Mouse (Mus musculus) heart, embryonic 14.5 days (tissue): ENCODE results near the gene Fam160a1. TPM values are rescaled to one million over a fixed set of nuclear protein-coding genes. Genes with fewer than 3 reads are reported as not detected.

Experiments
- ATAC-seq: fragments of 200-750 bp; cut with Nextera tagmentation; 2 replicates; pipeline ENCODE4 v1.8.0; 2017; ENCODE audit warnings: low read depth, moderate TSS enrichment; ENCODE audit not compliant: insufficient number of reproducible peaks, insufficient read depth, low FRiP score
- H3K27ac ChIP-seq, 2 experiments: fragments of 200-500 bp in 1 of 2; fragments of 300-500 bp in 1 of 2; sonication (generic) in 1 of 2; replicated peaks in 1 of 2; 2 replicates each; pipeline ENCODE4 v1.5.1; 2012 to 2014; ENCODE audit warnings: low read depth in 2 of 2, low read length in 2 of 2, control low read depth in 1 of 2, mild to moderate bottlenecking in 1 of 2, mixed read lengths in 1 of 2; ENCODE audit not compliant: control insufficient read depth in 1 of 2, insufficient read depth in 1 of 2
- H3K27me3 ChIP-seq: fragments of 300-500 bp; sonication (generic); 2 replicates; pipeline ENCODE4 v1.6.1; 2014; ENCODE audit warnings: mild to moderate bottlenecking, low read length, control low read depth; ENCODE audit not compliant: control insufficient read depth, insufficient read depth
- H3K36me3 ChIP-seq: fragments of 300-500 bp; sonication (generic); 2 replicates; pipeline ENCODE4 v1.6.1; 2014; ENCODE audit warnings: mild to moderate bottlenecking, control low read depth, low read length, mixed read lengths; ENCODE audit not compliant: control insufficient read depth, insufficient read depth
- H3K4me1 ChIP-seq, 2 experiments: fragments of 200-500 bp in 1 of 2; fragments of 300-500 bp in 1 of 2; sonication (generic) in 1 of 2; 2 replicates each; pipeline ENCODE4 v1.6.1; 2012 to 2014; ENCODE audit warnings: low read length in 2 of 2, control low read depth in 1 of 2, mixed read lengths in 1 of 2; ENCODE audit not compliant: control insufficient read depth in 2 of 2, insufficient read depth in 2 of 2
- H3K4me2 ChIP-seq: fragments of 300-500 bp; sonication (generic); 2 replicates; pipeline ENCODE4 v1.6.1; 2014; ENCODE audit warnings: mild to moderate bottlenecking, low read length
- H3K4me3 ChIP-seq, 2 experiments: fragments of 200-500 bp in 1 of 2; fragments of 300-500 bp in 1 of 2; sonication (generic) in 1 of 2; 2 replicates each; pipeline ENCODE4 v1.5.1; 2012 to 2014; ENCODE audit warnings: low read length in 2 of 2, mild to moderate bottlenecking in 2 of 2, control low read depth in 1 of 2, low read depth in 1 of 2, moderate library complexity in 1 of 2; ENCODE audit not compliant: control insufficient read depth in 1 of 2, insufficient read depth in 1 of 2
- H3K9ac ChIP-seq: fragments of 300-500 bp; sonication (generic); 2 replicates; pipeline ENCODE4 v1.6.1; 2014; ENCODE audit warnings: mild to moderate bottlenecking, low read length
- H3K9me3 ChIP-seq: fragments of 300-500 bp; sonication (generic); 2 replicates; pipeline ENCODE4 v1.6.1; 2016; ENCODE audit warnings: low read length, control low read depth; ENCODE audit not compliant: control insufficient read depth
- WGBS: fragments of 180-500 bp; shearing (Covaris S2); extraction: QIAGEN DNeasy Blood & Tissue Kit; methylation state at CpG from one replicate; pipeline ENCODE4 v1.1.7; 2014; 5-methylcytosine and 5-hydroxymethylcytosine counted together
- polyA plus RNA-seq: library from polyadenylated mRNA; unstranded; fragments of >200 nt; fragmentation: Nextera tagmentation; extraction: Ambion mirVana; gene quantifications from 2 replicates; pipeline ENCODE4 v1.2.1, GENCODE M21; 2014

The Fam160a1 gene
- polyA plus RNA-seq, 1 experiment from 2014 or later, result 7.4 TPM

DNA sequence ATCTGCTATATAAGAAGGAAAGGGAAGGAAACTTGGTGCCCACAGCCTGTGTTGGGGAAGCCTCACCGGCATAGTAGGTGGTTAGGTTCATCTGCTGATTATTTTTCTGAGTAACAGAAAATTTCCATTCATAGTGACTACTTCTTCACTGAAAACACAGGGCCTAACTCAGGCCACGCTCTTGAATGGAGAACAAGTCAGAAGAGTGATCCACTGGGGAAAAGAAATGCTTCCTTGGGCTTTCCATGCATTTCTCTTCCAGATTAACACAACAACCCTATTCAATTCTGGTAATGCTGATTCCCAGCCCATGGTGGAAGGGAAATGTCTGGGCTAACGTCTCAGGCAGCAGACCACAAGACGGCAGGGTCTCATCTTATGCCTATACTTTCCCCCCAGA lies 118.6 kb downstream of the Fam160a1 start:
- H3K36me3 ChIP-seq, result no peaks in the 10 kb centered on the region
- H3K4me3 ChIP-seq, result no peak overlapping the region
- peaks cover 0 to 4% of the 10 kb centered on the region in 2 experiments; a peak in 1 of 4 replicates for H3K4me1 ChIP-seq
- H3K9ac ChIP-seq, result no peak overlapping the region
- no peaks in the 10 kb centered on the region for H3K9me3 ChIP-seq
- WGBS, result 77% methylated on average over 4 of the region's 4 CpGs
- H3K27me3 ChIP-seq, result no peaks in the 10 kb centered on the region
- no peak overlapping the region for H3K27ac ChIP-seq
- ATAC-seq, result no peak
- no peak overlapping the region for H3K4me2 ChIP-seq

DNA sequence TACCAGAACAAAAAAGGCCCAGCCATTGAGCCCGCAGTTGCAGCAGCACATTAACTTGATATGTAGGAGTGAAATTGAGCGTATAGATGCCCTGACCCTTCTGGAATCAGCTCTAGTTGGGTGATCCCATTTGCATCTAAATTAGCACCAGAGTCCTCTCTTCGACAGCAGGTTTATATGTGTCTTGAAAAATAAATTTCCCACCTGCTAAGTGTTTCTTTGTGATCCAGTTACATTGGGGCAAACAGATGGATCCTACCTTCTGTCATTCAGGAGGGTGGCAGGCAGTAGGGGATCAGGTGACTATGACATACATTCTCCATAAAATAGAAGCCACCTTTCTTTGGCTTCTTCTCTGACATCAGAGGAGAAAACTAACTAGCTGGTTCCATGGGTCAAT lies 122.0 kb downstream of the Fam160a1 start:
- ATAC-seq, result no peak
- Histone ChIP-seq H3K9ac (no peak overlapping the region), H3K4me2 (no peak overlapping the region), H3K36me3 (no peaks in the 10 kb centered on the region), H3K27me3 (no peaks in the 10 kb centered on the region), H3K4me1 (no peaks in the 10 kb centered on the region), H3K27ac (no peak overlapping the region), H3K9me3 (no peaks in the 10 kb centered on the region), H3K4me3 (no peak overlapping the region)
- WGBS, result 93% methylated on average over 3 of the region's 3 CpGs

DNA sequence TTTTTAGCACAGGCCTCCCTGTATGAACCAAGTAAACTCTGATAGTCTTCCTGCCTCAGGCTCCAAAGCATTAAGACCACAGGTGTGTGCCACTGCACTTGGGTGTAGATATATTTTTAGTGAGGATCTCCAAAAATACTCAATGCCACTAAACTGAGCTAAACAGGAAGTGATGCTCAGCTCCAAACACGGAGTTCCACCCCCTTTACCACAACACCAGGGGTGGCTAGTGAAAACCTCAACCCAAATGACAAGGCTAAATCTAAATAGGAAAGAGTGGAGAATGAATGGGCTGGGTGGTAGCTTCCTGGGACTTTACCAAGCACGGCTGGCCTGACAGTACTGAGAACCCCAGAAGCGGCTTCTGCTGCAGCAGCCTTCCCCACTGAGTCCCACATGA lies 124.1 kb downstream of the Fam160a1 start:
- H3K4me3 ChIP-seq, result no peak overlapping the region
- WGBS, result 41% methylated on average over 3 of the region's 3 CpGs
- ATAC-seq, result no peak

GRCm38 (mm10) chr3:85691134-85691533 lies 126.0 kb downstream of the Fam160a1 start:
- Histone ChIP-seq H3K4me2 (no peak overlapping the region), H3K4me3 (no peak overlapping the region), H3K4me1 (no peaks in the 10 kb centered on the region), H3K27ac (no peak overlapping the region), H3K36me3 (0 out of 2 replicates have a peak, but pooled peaks cover 3% of the 10 kb centered on the region), H3K9me3 (no peaks in the 10 kb centered on the region), H3K27me3 (no peaks in the 10 kb centered on the region), H3K9ac (no peak overlapping the region)
- 76% methylated on average over 4 of the region's 4 CpGs for WGBS
- ATAC-seq, result no peak

More for the DNA sequence above, 124.1 kb downstream of the Fam160a1 start:
- Histone ChIP-seq H3K4me2 (no peak overlapping the region), H3K27me3 (no peaks in the 10 kb centered on the region), H3K9me3 (no peaks in the 10 kb centered on the region), H3K27ac (no peak overlapping the region), H3K4me1 (no peaks in the 10 kb centered on the region), H3K36me3 (no peaks in the 10 kb centered on the region), H3K9ac (no peak overlapping the region)

DNA sequence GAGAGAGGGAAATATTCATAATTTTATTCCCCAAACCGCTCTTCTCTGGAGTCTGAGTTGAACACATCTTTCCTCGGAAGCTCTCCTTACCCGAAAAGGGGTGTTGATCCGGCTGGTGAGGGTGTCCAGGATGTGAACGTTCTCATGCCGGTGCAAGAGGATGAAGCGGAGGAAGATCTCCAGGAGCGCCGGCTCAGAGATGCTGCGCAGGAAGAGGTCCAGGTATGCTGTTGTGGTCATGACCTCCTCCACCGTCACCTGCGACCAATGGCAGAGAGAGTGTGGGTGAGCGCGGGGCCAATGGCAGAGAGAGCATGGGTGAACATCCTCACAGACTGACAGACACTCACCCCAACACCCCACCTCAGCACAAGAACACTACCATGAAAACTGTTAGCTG lies 128.8 kb downstream of the Fam160a1 start:
- Histone ChIP-seq H3K4me3 (no peak overlapping the region), H3K9me3 (no peaks in the 10 kb centered on the region), H3K27me3 (no peaks in the 10 kb centered on the region), H3K4me1 (peaks cover 0 to 2% of the 10 kb centered on the region in 2 experiments; a peak in 1 of 4 replicates), H3K9ac (no peak overlapping the region), H3K36me3 (0 out of 2 replicates have a peak, but pooled peaks cover 3% of the 10 kb centered on the region), H3K27ac (no peak overlapping the region), H3K4me2 (no peak overlapping the region)
- ATAC-seq, result no peak
- WGBS, result 90% methylated on average over 14 of the region's 14 CpGs

DNA sequence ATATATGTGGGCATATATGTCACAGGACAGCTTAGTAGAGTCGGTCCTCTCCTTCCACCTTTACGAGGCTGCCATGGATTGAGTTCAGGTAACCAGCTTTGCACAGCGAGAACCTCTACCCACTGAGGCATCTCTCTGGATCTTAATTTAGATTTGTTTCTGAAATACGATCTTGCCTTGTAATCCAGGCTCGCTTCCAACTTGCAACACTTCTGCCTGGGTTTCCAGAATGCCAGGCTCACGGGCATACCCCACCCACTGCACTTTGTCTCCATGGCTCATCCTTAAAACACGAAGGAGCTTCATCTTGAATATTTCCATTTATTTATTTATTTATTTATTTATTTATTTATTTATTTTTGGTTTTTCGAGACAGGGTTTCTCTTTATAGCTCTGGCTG lies 131.8 kb downstream of the Fam160a1 start:
- no peak for ATAC-seq
- H3K27me3 ChIP-seq, result no peaks in the 10 kb centered on the region
- no peak overlapping the region for H3K4me2 ChIP-seq
- no peak overlapping the region for H3K4me3 ChIP-seq
- peaks cover 5 to 7% of the 10 kb centered on the region in 2 experiments; a peak in 3 of 4 replicates for H3K4me1 ChIP-seq
- 0 out of 2 replicates have a peak, but pooled peaks cover 3% of the 10 kb centered on the region for H3K36me3 ChIP-seq
- no peak overlapping the region for H3K9ac ChIP-seq
- 80% methylated on average over 8 of the region's 8 CpGs for WGBS
- H3K27ac ChIP-seq, result no peak overlapping the region
- H3K9me3 ChIP-seq, result no peaks in the 10 kb centered on the region

- H3K36me3 ChIP-seq, result 0 out of 2 replicates have a peak, but pooled peaks cover 3% of the 10 kb centered on the region
- H3K27ac ChIP-seq, result no peak overlapping the region
- 78% methylated on average over 5 of the region's 5 CpGs for WGBS
- no peak overlapping the region for H3K9ac ChIP-seq
- H3K27me3 ChIP-seq, result no peaks in the 10 kb centered on the region
- no peak overlapping the region for H3K4me3 ChIP-seq
- H3K4me1 ChIP-seq, result peaks cover 10 to 14% of the 10 kb centered on the region in 2 experiments
- no peaks in the 10 kb centered on the region for H3K9me3 ChIP-seq
- H3K4me2 ChIP-seq, result no peak overlapping the region
- no peak for ATAC-seq
Measured at GRCm38 (mm10) chr3:85683618-85684017, 133.5 kb downstream of the Fam160a1 start.

- Histone ChIP-seq H3K4me2 (no peak overlapping the region), H3K27me3 (no peaks in the 10 kb centered on the region), H3K4me1 (peaks cover 13 to 14% of the 10 kb centered on the region in 2 experiments), H3K9me3 (no peaks in the 10 kb centered on the region), H3K27ac (no peak overlapping the region), H3K36me3 (no peaks in the 10 kb centered on the region), H3K4me3 (no peak overlapping the region), H3K9ac (no peak overlapping the region)
- no peak for ATAC-seq
- WGBS, result 86% methylated on average over 7 of the region's 7 CpGs
Measured at GRCm38 (mm10) chr3:85681136-85681535, 136.0 kb downstream of the Fam160a1 start.
